Mouse (Mus musculus) heart, postnatal 0 days (tissue): Measurements from ENCODE around the gene Socs5.

ENCODE experiments used
- CTCF ChIP-seq: IDR thresholded peaks from 2 replicates; pipeline ENCODE4 v1.5.1; 2016; ENCODE audit warnings: antibody characterized with exemption, control low read depth, low read depth
- EP300 ChIP-seq: IDR thresholded peaks from 2 replicates; pipeline ENCODE4 v1.6.1; 2016; ENCODE audit warnings: antibody characterized with exemption, low read depth

- TF ChIP-seq CTCF = no peak
- no peak for TF ChIP-seq EP300
Measured at GRCm38 (mm10) chr17:87176066-87177012, 68.9 kb downstream of the Socs5 start.
